Comparison of ENCODE assay signal across 20 mouse cellular contexts in the genomic region with DNA sequence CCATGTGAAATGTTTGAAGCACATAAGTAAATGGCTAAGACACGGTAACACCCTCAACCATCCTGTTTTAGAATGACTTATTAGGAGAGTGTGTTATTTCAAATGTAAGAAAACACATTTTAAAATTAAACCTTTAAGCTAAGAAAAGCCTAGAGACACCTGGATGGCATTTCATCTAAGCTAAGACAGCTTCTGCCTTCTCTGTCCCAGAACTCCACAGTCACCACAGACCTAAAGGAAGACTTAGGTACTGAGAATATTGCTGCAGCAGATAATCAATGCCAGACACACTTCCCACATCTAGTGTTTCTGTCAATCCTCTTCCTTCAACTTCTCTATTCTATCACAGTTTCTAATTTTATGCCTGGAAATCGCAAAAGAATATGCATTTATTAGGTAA.
DNase-seq lines count a peak whose midpoint lies in the region; ATAC-seq and TF ChIP-seq lines count a peak whose summit lies in the region.
"Had no signal": no experiment of that assay in that cellular context is flagged by ENCODE, and none has a peak within 500 bp of the region (broad histone marks: within the 10 kb centered on the region; RNA-seq: fewer than 3 reads in every experiment).

No protein-coding gene starts in this region.

- no peak overlapping the region for H3K4me2 ChIP-seq in embryonic facial prominence, embryonic 11.5 days (ENCODE audit: low read depth, low read length)
- H3K4me2 ChIP-seq in midbrain, embryonic 11.5 days, result no peak overlapping the region
- H3K4me2 ChIP-seq in midbrain, postnatal 0 days (ENCODE audit: low read depth, low read length, poor library complexity, severe bottlenecking), result no peak overlapping the region
- no peak overlapping the region for H3K4me2 ChIP-seq in embryonic facial prominence, embryonic 14.5 days (ENCODE audit: low read depth, low read length)
- no peak overlapping the region for H3K4me2 ChIP-seq in forebrain, embryonic 11.5 days (ENCODE audit: low read depth, low read length, severe bottlenecking)
- H3K4me2 ChIP-seq: embryonic facial prominence, embryonic 12.5 days; embryonic facial prominence, embryonic 15.5 days; forebrain, embryonic 13.5 days; forebrain, embryonic 15.5 days had no signal

- H3K4me1 ChIP-seq in embryonic facial prominence, embryonic 11.5 days (ENCODE audit: control insufficient read depth, insufficient read depth, low read length), result no peaks in the 10 kb centered on the region
- no peaks in the 10 kb centered on the region for H3K4me1 ChIP-seq in embryonic facial prominence, embryonic 10.5 days
- H3K4me1 ChIP-seq in midbrain, embryonic 11.5 days (ENCODE audit: control insufficient read depth, insufficient read depth, low read length), result no peaks in the 10 kb centered on the region
- H3K4me1 ChIP-seq in midbrain, postnatal 0 days (ENCODE audit: insufficient read depth, low read length), result no peaks in the 10 kb centered on the region
- H3K4me1 ChIP-seq in embryonic facial prominence, embryonic 14.5 days (ENCODE audit: control insufficient read depth, insufficient read depth, low read length), result no peaks in the 10 kb centered on the region
- no peaks in the 10 kb centered on the region for H3K4me1 ChIP-seq in forebrain, embryonic 11.5 days (replicated peaks; ENCODE audit: control insufficient read depth, insufficient read depth, low read length)
- H3K4me1 ChIP-seq: embryonic facial prominence, embryonic 12.5 days; embryonic facial prominence, embryonic 15.5 days; forebrain, embryonic 10.5 days; forebrain, embryonic 13.5 days; forebrain, embryonic 15.5 days had no signal

- ATAC-seq in embryonic facial prominence, embryonic 11.5 days (replicated peaks; ENCODE audit: insufficient number of reproducible peaks, low FRiP score, low TSS enrichment, low read depth), result no peak
- ATAC-seq in midbrain, embryonic 11.5 days (ENCODE audit: low FRiP score), result no peak
- no peak for ATAC-seq in midbrain, postnatal 0 days (ENCODE audit: low FRiP score)
- no peak for ATAC-seq in embryonic facial prominence, embryonic 14.5 days (ENCODE audit: low read depth)
- no peak for ATAC-seq in forebrain, embryonic 11.5 days (replicated peaks; ENCODE audit: low FRiP score)
- ATAC-seq: forebrain, embryonic 13.5 days; forebrain, embryonic 15.5 days; forebrain, postnatal 0 days had no signal

- no peaks in the 10 kb centered on the region for H3K27me3 ChIP-seq in embryonic facial prominence, embryonic 11.5 days (ENCODE audit: control insufficient read depth, insufficient read depth, low read length)
- H3K27me3 ChIP-seq in embryonic facial prominence, embryonic 10.5 days (replicated peaks; ENCODE audit: low read depth, poor library complexity, severe bottlenecking), result no peaks in the 10 kb centered on the region
- H3K27me3 ChIP-seq in midbrain, embryonic 11.5 days (ENCODE audit: control insufficient read depth, insufficient read depth, low read length), result no peaks in the 10 kb centered on the region
- H3K27me3 ChIP-seq in midbrain, postnatal 0 days (ENCODE audit: insufficient read depth, low read length), result no peaks in the 10 kb centered on the region
- no peaks in the 10 kb centered on the region for H3K27me3 ChIP-seq in embryonic facial prominence, embryonic 14.5 days (replicated peaks; ENCODE audit: control insufficient read depth, insufficient read depth, low read length)
- H3K27me3 ChIP-seq in forebrain, embryonic 11.5 days (ENCODE audit: control insufficient read depth, insufficient read depth, low read length), result no peaks in the 10 kb centered on the region
- H3K27me3 ChIP-seq: embryonic facial prominence, embryonic 12.5 days; embryonic facial prominence, embryonic 15.5 days; forebrain, embryonic 13.5 days; forebrain, embryonic 15.5 days had no signal

- 83% methylated on average over 2 of the region's 2 CpGs for WGBS in embryonic facial prominence, embryonic 11.5 days
- WGBS in embryonic facial prominence, embryonic 10.5 days, result 84% methylated on average over 2 of the region's 2 CpGs
- 87% methylated on average over 2 of the region's 2 CpGs for WGBS in midbrain, embryonic 11.5 days
- 80% methylated on average over 2 of the region's 2 CpGs for WGBS in midbrain, postnatal 0 days
- 58% methylated on average over 2 of the region's 2 CpGs for WGBS in embryonic facial prominence, embryonic 14.5 days
- 81% methylated on average over 2 of the region's 2 CpGs for WGBS in forebrain, embryonic 11.5 days

- no peaks in the 10 kb centered on the region for H3K9me3 ChIP-seq in embryonic facial prominence, embryonic 11.5 days (replicated peaks; ENCODE audit: control insufficient read depth, low read length)
- no peaks in the 10 kb centered on the region for H3K9me3 ChIP-seq in embryonic facial prominence, embryonic 10.5 days
- no peaks in the 10 kb centered on the region for H3K9me3 ChIP-seq in midbrain, embryonic 11.5 days (ENCODE audit: control insufficient read depth, low read length)
- no peaks in the 10 kb centered on the region for H3K9me3 ChIP-seq in midbrain, postnatal 0 days (ENCODE audit: low read length)
- no peaks in the 10 kb centered on the region for H3K9me3 ChIP-seq in embryonic facial prominence, embryonic 14.5 days (ENCODE audit: control insufficient read depth, low read length)
- H3K9me3 ChIP-seq in forebrain, embryonic 11.5 days (ENCODE audit: control insufficient read depth, low read length), result no peaks in the 10 kb centered on the region
- H3K9me3 ChIP-seq: embryonic facial prominence, embryonic 12.5 days; embryonic facial prominence, embryonic 15.5 days; forebrain, embryonic 10.5 days; forebrain, embryonic 13.5 days; forebrain, embryonic 15.5 days had no signal

- H3K4me3 ChIP-seq in embryonic facial prominence, embryonic 11.5 days (ENCODE audit: low read depth, low read length), result no peak overlapping the region
- H3K4me3 ChIP-seq in embryonic facial prominence, embryonic 10.5 days, result no peak overlapping the region
- H3K4me3 ChIP-seq in midbrain, embryonic 11.5 days (ENCODE audit: low read depth, low read length), result no peak overlapping the region
- H3K4me3 ChIP-seq in midbrain, postnatal 0 days (ENCODE audit: low read depth, low read length), result no peak overlapping the region
- H3K4me3 ChIP-seq in embryonic facial prominence, embryonic 14.5 days (ENCODE audit: low read depth, low read length), result no peak overlapping the region
- no peak overlapping the region for H3K4me3 ChIP-seq in forebrain, embryonic 11.5 days (ENCODE audit: low read depth, low read length)
- H3K4me3 ChIP-seq: embryonic facial prominence, embryonic 12.5 days; embryonic facial prominence, embryonic 15.5 days; erythroblast, embryonic 14.5 days; forebrain, embryonic 10.5 days; forebrain, embryonic 13.5 days; forebrain, embryonic 15.5 days had no signal

- peak; percentile 42 for DNase-seq in embryonic facial prominence, embryonic 11.5 days (ENCODE audit: low spot score)
- no peak for DNase-seq in embryonic facial prominence, embryonic 10.5 days (ENCODE audit: low spot score)
- peak; percentile 70 for DNase-seq in midbrain, embryonic 11.5 days (ENCODE audit: low spot score, missing footprints)
- DNase-seq in midbrain, postnatal 0 days (ENCODE audit: low spot score), result no peak
- DNase-seq in embryonic facial prominence, embryonic 14.5 days (ENCODE audit: low spot score), result peak; percentile 5
- no peak for DNase-seq in forebrain, embryonic 11.5 days (ENCODE audit: low spot score)
- DNase-seq: adrenal gland, adult 2 months; adrenal gland, postnatal 10 days; adrenal gland, postnatal 25 days; cerebellum, adult 11-12 months; cerebellum, adult 2 months; cerebellum, adult 9-10 months; cerebellum, postnatal 25 days; forebrain, postnatal 0 days had no signal

- H3K36me3 ChIP-seq in embryonic facial prominence, embryonic 11.5 days (replicated peaks; ENCODE audit: control insufficient read depth, insufficient read depth, low read depth, low read length), result no peaks in the 10 kb centered on the region
- H3K36me3 ChIP-seq in embryonic facial prominence, embryonic 10.5 days (replicated peaks), result no peaks in the 10 kb centered on the region
- no peaks in the 10 kb centered on the region for H3K36me3 ChIP-seq in midbrain, embryonic 11.5 days (ENCODE audit: control insufficient read depth, insufficient read depth, low read length)
- H3K36me3 ChIP-seq in midbrain, postnatal 0 days (ENCODE audit: insufficient read depth, low read length), result no peaks in the 10 kb centered on the region
- H3K36me3 ChIP-seq in embryonic facial prominence, embryonic 14.5 days (ENCODE audit: control insufficient read depth, insufficient read depth, low read length), result no peaks in the 10 kb centered on the region
- no peaks in the 10 kb centered on the region for H3K36me3 ChIP-seq in forebrain, embryonic 11.5 days (ENCODE audit: control insufficient read depth, insufficient read depth, low read length)
- H3K36me3 ChIP-seq: embryonic facial prominence, embryonic 12.5 days; embryonic facial prominence, embryonic 15.5 days; forebrain, embryonic 10.5 days; forebrain, embryonic 15.5 days had no signal

- no peak for TF ChIP-seq CTCF in midbrain, postnatal 0 days (IDR thresholded peaks at IDR 0.05)

- H3K27ac ChIP-seq in embryonic facial prominence, embryonic 11.5 days (replicated peaks; ENCODE audit: low read depth, low read length), result no peak overlapping the region
- H3K27ac ChIP-seq in embryonic facial prominence, embryonic 10.5 days (replicated peaks), result no peak overlapping the region
- no peak overlapping the region for H3K27ac ChIP-seq in midbrain, embryonic 11.5 days (ENCODE audit: low read depth, low read length)
- no peak overlapping the region for H3K27ac ChIP-seq in midbrain, postnatal 0 days (ENCODE audit: low read depth, low read length)
- no peak overlapping the region for H3K27ac ChIP-seq in embryonic facial prominence, embryonic 14.5 days (replicated peaks; ENCODE audit: low read depth, low read length)
- no peak overlapping the region for H3K27ac ChIP-seq in forebrain, embryonic 11.5 days (ENCODE audit: low read depth, low read length)
- H3K27ac ChIP-seq: embryonic facial prominence, embryonic 12.5 days; embryonic facial prominence, embryonic 15.5 days; forebrain, embryonic 10.5 days; forebrain, embryonic 13.5 days; forebrain, embryonic 15.5 days had no signal

- H3K9ac ChIP-seq in embryonic facial prominence, embryonic 11.5 days (replicated peaks; ENCODE audit: low read length), result no peak overlapping the region
- H3K9ac ChIP-seq in midbrain, embryonic 11.5 days (ENCODE audit: low read length), result no peak overlapping the region
- H3K9ac ChIP-seq in midbrain, postnatal 0 days (replicated peaks; ENCODE audit: low read length, poor library complexity, severe bottlenecking), result no peak overlapping the region
- H3K9ac ChIP-seq in embryonic facial prominence, embryonic 14.5 days (ENCODE audit: low read depth, low read length), result no peak overlapping the region
- H3K9ac ChIP-seq in forebrain, embryonic 11.5 days (ENCODE audit: low read length), result no peak overlapping the region
- H3K9ac ChIP-seq: embryonic facial prominence, embryonic 12.5 days; embryonic facial prominence, embryonic 15.5 days; forebrain, embryonic 13.5 days; forebrain, embryonic 15.5 days; forebrain, postnatal 0 days had no signal

Comparison
In these comparisons a context has a peak if more than half of its experiments do, and no peak if none do; other contexts are left out.
1. DNase-seq: peak in embryonic facial prominence, embryonic 11.5 days (single experiment), midbrain, embryonic 11.5 days (single experiment) and embryonic facial prominence, embryonic 14.5 days (single experiment); none in embryonic facial prominence, embryonic 10.5 days (single experiment), midbrain, postnatal 0 days (single experiment) and forebrain, embryonic 11.5 days (single experiment).